Mouse (Mus musculus) kidney, adult 2 months (tissue): Measurements from ENCODE around the gene 3100002H09Rik.

Experiments
- CTCF ChIP-seq: fragments of 200-500 bp; conservative IDR thresholded peaks from 2 replicates; pipeline ENCODE4 v1.5.1; 2011; ENCODE audit warnings: low read depth, mild to moderate bottlenecking, control low read depth, low read length, moderate library complexity, mixed read lengths; ENCODE audit not compliant: insufficient read depth, insufficient read length
- POLR2A ChIP-seq: fragments of 200-500 bp; IDR thresholded peaks from one replicate; pipeline ENCODE4 v1.6.1; 2011; ENCODE audit warnings: low read depth, low read length, control low read depth

GRCm38 (mm10) chr4:124622566-124622965 lies 12.0 kb upstream of the 3100002H09Rik start:
- TF ChIP-seq CTCF: no peak
- TF ChIP-seq POLR2A: no peak
